Mouse (Mus musculus): ENCODE measurements around the gene 4430402I18Rik. TPM values are rescaled to one million over a fixed set of nuclear protein-coding genes. Genes with fewer than 3 reads are reported as not detected.
"Not testable (repeated sequence)": the region's sequence is repeated elsewhere in the genome, so short reads cannot be mapped to it uniquely, and the experiment has no call there.

Gene 4430402I18Rik
- 1.2 to 4.4 TPM (median 1.6 TPM) in 3 replicates for total RNA-seq (2017)

- ATAC-seq (replicated peaks; ENCODE audit: insufficient number of reproducible peaks, low FRiP score, low TSS enrichment, poor library complexity, severe bottlenecking): no peak
These were observed at the start of gene 4430402I18Rik for GRCm38 (mm10) chr19:28967652-28968051. Gene 4430402I18Rik (minus strand): TSS chr19:28967800.

- ATAC-seq (replicated peaks; ENCODE audit: insufficient number of reproducible peaks, low FRiP score, low TSS enrichment, poor library complexity, severe bottlenecking): no peak
These were observed 49.2 kb upstream of the 4430402I18Rik start for GRCm38 (mm10) chr19:29016786-29017185.

- no peak for ATAC-seq (replicated peaks; ENCODE audit: insufficient number of reproducible peaks, low FRiP score, low TSS enrichment, poor library complexity, severe bottlenecking)
These were observed 48.7 kb upstream of the 4430402I18Rik start for GRCm38 (mm10) chr19:29016204-29016765.

GRCm38 (mm10) chr19:29015410-29016203 is 48.0 kb upstream of the 4430402I18Rik start:
- ATAC-seq (replicated peaks; ENCODE audit: insufficient number of reproducible peaks, low FRiP score, low TSS enrichment, poor library complexity, severe bottlenecking): no peak

- no peak for ATAC-seq (replicated peaks; ENCODE audit: insufficient number of reproducible peaks, low FRiP score, low TSS enrichment, poor library complexity, severe bottlenecking)
These were observed 47.0 kb upstream of the 4430402I18Rik start for GRCm38 (mm10) chr19:29014466-29015055.

- ATAC-seq (replicated peaks; ENCODE audit: insufficient number of reproducible peaks, low FRiP score, low TSS enrichment, poor library complexity, severe bottlenecking): no peak
These were observed 43.9 kb upstream of the 4430402I18Rik start for GRCm38 (mm10) chr19:29011355-29011990.

GRCm38 (mm10) chr19:29009046-29009445 is 41.4 kb upstream of the 4430402I18Rik start:
- no peak for ATAC-seq (replicated peaks; ENCODE audit: insufficient number of reproducible peaks, low FRiP score, low TSS enrichment, poor library complexity, severe bottlenecking)

GRCm38 (mm10) chr19:29008069-29008706 is 40.6 kb upstream of the 4430402I18Rik start:
- no peak for ATAC-seq (replicated peaks; ENCODE audit: insufficient number of reproducible peaks, low FRiP score, low TSS enrichment, poor library complexity, severe bottlenecking)

- not testable (repeated sequence) for ATAC-seq (replicated peaks; ENCODE audit: insufficient number of reproducible peaks, low FRiP score, low TSS enrichment, poor library complexity, severe bottlenecking)
These were observed 32.7 kb upstream of the 4430402I18Rik start for GRCm38 (mm10) chr19:29000321-29000720.

GRCm38 (mm10) chr19:28997976-28998630 is 30.5 kb upstream of the 4430402I18Rik start:
- ATAC-seq (replicated peaks; ENCODE audit: insufficient number of reproducible peaks, low FRiP score, low TSS enrichment, poor library complexity, severe bottlenecking): no peak

- ATAC-seq (replicated peaks; ENCODE audit: insufficient number of reproducible peaks, low FRiP score, low TSS enrichment, poor library complexity, severe bottlenecking): no peak
These were observed 27.8 kb upstream of the 4430402I18Rik start for GRCm38 (mm10) chr19:28995366-28995765.

- ATAC-seq (replicated peaks; ENCODE audit: insufficient number of reproducible peaks, low FRiP score, low TSS enrichment, poor library complexity, severe bottlenecking): no peak
These were observed 27.3 kb upstream of the 4430402I18Rik start for GRCm38 (mm10) chr19:28994870-28995269.

- no peak for ATAC-seq (replicated peaks; ENCODE audit: insufficient number of reproducible peaks, low FRiP score, low TSS enrichment, poor library complexity, severe bottlenecking)
These were observed 23.8 kb upstream of the 4430402I18Rik start for GRCm38 (mm10) chr19:28991391-28991790.

GRCm38 (mm10) chr19:28990590-28991221 is 23.1 kb upstream of the 4430402I18Rik start:
- peak; percentile 24; the same call in 1 of the 2 replicates for ATAC-seq (replicated peaks; ENCODE audit: insufficient number of reproducible peaks, low FRiP score, low TSS enrichment, poor library complexity, severe bottlenecking)

GRCm38 (mm10) chr19:28990194-28990589 is 22.6 kb upstream of the 4430402I18Rik start, which contains the start of gene Cdc37l1:
Gene Cdc37l1 (plus strand): TSS chr19:28990352.
- peak; percentile 96 for ATAC-seq (replicated peaks; ENCODE audit: insufficient number of reproducible peaks, low FRiP score, low TSS enrichment, poor library complexity, severe bottlenecking)

- ATAC-seq (replicated peaks; ENCODE audit: insufficient number of reproducible peaks, low FRiP score, low TSS enrichment, poor library complexity, severe bottlenecking): no peak
These were observed 21.9 kb upstream of the 4430402I18Rik start for GRCm38 (mm10) chr19:28989515-28989914.

- no peak for ATAC-seq (replicated peaks; ENCODE audit: insufficient number of reproducible peaks, low FRiP score, low TSS enrichment, poor library complexity, severe bottlenecking)
These were observed 15.0 kb upstream of the 4430402I18Rik start for GRCm38 (mm10) chr19:28982617-28983016.
